Mouse (Mus musculus) c-Kit-negative CD71-positive TER-119-positive erythroid progenitor cells, embryonic 14.5 days (primary cell): Measurements from ENCODE around the gene Gm49661.

Source experiments
- DNase-seq: peaks from one replicate; pipeline ENCODE4 v3.0.0-alpha.2; 2013; ENCODE audit warnings: low read depth, low spot score

The Gm49661 gene

DNA sequence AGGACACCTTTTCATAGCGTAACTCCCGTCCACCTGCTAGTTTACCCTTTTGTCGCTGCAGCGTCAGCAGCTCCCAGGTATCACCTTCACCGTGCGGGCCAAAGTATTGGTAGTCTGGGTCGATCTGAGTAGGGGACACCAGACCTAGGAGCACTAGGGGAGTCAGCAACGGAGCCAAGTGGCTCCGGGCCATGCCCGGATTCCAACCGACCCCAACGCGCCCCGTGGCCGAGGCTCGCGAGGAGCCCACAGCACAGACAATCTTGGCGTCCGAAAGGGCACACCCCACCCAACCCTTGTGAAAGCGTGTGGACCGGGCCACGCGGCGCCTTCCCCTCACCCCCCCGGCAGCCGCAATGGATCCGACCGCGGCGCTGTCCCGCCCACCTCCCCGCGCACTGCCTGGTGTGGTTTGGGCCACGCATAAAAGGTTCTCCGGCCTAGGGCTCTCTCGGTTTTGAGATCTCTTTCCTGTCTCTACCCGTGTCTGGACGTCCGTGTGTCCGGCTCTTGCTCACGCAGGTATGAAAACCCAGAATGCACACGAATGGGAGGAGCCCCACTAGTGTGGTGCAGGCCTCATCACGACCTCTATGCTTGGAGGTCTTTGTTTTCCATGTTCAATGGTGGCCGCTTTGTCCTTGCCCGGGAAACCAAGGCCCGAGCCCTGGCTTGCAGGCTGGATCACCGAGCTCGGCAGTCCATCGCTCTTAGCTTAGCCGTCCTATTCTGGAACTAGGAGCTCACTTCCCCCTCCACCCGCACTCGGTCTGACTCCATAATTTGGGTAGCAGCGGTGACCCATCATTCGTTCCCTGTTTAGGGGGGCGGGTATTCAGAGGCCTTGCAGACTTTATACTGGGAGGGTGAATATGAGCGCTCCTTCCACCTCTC lies at the start of gene Gm49661, which contains the start of the genes Prdx2 and Rnaseh2a:
TSS of gene Gm49661 (minus strand) at position 193 of the 894 bp plus-strand sequence.
TSS of gene Prdx2 (plus strand) at position 347 of the 894 bp plus-strand sequence.
TSS of gene Rnaseh2a (minus strand) at position 527 of the 894 bp plus-strand sequence.
- peak; percentile 86 for DNase-seq

DNA sequence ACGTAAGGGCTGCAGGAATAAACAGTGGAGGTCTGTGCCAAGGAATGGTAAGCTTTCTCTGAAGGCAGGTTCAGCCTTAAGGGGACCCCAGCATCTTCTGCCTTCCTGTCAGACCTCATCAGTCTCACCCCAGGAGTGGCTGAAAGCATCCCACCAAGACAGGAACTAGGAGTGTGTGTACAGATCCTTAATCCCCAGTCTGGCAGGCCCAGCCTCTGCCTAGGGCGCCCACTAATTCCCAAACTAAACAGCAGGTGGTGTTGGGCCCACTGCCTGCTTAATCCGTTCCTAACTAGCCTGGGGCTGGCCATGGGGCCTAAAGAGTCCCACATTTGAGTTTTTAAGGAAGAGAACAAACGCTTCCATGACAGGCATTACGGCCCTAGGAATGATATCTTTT lies 48.0 kb upstream of the Gm49661 start:
- DNase-seq, result no peak

DNA sequence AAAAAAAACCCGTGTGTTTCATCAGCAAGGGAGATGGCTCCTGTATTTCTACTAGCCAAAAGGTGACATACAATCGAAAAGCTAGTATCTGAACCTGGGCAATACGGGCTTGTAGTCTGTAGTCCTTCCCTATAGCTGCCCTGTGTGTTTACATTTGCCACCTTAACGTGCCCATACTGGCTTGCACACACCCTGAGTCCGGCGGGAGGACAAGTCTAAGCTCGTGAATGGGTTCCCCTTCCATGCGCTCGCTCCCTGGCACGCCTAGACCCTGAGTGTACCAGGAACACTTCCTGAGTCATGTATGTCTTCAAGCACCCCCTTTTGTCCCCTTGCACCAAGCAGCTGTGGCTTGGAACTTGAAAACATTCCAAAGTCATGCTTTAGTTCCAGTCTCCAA lies 47.5 kb upstream of the Gm49661 start:
- no peak for DNase-seq

DNA sequence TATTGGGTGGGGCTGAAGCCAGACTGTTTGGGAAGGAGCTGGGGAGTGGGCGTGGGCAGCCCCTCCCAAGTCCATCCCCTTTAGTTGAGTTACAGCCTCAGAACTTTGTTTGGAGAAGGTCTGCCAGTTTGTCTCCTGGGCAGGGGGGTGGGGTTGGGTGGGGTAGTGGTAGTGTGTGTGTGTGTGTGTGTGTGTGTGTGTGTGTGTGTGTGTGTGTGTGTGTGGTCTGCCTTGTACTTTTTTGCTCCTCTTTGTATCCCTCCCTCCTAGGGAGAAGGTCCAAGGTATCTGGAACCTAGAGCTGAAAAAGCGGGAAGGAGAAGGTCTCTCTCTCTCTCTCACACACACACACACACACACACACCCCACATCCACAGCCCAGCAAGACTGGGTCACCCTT lies 45.2 kb upstream of the Gm49661 start, which contains the start of gene Best2:
TSS of gene Best2 (minus strand) at position 101 of the 400 bp plus-strand sequence.
- DNase-seq, result no peak

DNA sequence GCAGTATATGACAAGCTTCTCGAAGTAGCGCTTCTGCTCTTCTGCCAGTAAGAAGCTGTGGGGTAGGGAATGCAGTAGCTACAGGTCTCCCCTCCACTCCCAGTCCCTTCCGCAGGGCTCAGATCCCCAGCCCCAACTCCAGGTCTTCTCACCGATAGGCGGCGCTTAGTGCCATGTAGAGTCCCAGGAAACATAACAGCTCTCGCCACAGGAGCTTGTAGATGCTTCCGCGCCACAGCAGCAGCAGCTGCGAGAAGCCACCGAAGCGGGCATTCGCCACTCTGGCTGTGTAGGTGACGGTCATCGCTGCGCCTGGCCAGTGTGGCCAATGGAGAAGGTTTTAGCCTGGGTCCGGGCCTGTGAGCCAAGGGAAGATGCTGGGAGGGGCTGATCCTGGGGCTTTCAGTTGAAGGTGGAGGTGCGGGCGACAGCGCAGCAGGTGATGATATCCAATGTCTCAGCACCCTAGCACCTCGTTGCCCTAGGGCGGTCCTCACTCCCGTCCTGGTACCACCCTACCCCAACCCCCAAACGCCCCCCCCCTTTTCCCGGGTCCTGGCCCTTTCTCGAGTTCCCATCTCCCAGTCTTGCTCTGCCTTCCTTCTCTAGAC lies 44.1 kb upstream of the Gm49661 start:
- no peak for DNase-seq

DNA sequence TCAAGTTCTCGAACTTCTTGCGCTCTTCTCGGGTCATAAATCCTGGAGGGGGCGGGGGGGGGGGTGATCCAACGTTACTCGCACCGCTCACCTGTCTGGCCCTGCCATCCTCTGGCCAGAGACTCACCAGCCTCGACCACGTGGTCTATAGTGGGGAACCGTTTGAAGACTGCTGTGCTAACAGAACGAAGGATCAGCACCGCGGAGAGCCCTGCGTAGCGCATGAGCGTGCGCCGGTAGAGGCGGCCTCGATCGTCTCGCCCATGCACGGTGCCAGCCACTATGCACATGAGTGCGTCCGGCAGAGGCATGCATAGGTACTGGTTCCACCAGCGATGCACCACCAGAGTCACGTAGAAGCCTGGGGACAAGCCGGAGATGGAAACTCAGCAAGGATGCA lies 42.0 kb upstream of the Gm49661 start:
- no peak for DNase-seq

DNA sequence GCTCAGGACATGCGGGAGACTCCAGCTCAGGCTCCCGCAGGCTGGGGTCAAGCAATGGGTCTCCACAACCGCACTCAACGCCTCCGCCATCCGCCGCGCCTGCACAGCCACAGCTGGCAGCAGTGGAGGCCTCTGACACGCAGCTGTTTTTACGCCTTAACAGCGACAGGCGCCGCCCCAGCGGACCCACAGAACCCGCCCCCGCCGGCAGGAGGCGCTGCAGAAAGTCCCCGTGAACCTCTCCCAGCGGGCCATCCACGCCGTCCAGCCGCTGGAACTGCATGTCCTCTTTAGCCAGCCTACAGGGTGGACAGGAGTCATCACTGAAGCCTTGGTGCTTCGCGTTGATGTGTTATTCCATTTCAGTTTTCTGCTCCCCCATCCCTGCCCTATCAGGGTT lies 38.5 kb upstream of the Gm49661 start:
- no peak for DNase-seq

DNA sequence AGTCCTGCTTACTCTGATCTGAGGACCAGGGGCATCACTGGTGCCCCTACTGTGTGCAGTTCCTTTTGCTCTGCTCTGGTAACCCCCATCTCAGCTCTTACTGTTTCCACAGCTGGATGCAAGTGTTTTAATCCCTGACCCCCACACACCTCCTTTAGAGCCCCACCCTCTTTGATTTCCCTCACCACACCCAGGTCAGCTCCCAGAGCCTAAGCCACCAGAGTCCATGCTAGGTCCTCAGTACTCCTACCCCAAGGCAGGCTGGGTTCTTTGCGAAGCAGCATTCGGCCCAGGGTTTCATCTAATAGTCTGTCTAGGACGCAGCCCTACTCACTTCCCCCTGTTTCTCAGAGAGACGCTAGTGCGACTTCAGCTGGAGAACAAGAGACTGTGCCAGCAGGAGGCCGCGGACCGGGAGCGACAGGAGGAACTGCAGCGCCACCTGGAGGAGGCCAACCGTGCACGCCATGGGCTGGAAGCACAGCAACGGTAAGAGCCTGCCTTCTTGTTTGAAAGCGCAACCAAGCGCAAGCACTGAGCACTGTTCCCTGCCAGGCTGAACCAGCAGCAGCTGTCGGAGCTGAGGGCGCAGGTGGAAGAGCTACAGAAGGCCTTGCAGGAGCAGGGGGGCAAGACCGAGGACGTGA lies 28.5 kb upstream of the Gm49661 start:
- peak; percentile 65 for DNase-seq

DNA sequence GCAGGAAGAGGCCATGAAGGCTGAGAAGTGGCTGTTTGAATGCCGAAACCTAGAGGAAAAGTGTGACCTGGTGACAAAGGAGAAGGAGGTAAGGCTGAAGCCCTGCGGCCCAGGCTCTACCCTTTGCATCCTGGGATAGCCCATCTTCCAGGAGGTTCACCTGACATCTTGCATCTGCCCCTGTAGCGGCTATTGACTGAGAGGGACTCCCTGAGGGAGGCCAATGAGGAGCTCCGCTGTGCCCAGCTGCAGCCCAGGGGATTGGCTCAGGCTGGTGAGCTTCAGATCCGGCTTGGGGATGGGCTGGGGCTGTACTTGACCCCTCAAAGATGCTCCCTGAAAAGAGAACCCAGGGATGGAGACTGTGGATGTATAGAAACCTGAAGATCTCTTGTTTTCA lies 27.7 kb upstream of the Gm49661 start:
- no peak for DNase-seq

DNA sequence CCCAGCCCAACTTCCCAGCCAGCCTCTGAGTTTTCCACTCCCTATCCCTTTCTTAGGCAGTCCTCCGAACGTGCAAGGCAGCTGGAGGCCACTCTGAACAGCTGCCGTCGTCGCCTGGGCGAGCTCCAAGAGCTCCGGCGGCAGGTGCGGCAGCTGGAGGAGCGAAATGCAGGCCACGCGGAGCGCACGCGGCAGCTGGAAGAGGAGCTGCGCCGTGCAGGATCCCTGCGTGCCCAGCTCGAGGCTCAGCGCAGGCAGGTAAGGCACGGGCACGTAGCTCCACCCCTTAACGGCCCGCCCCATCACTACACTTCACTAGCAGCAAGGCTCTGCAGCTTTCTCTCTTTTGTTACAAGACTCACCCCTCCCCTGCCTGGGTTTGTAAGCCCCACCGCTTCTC lies 26.4 kb upstream of the Gm49661 start:
- no peak for DNase-seq

DNA sequence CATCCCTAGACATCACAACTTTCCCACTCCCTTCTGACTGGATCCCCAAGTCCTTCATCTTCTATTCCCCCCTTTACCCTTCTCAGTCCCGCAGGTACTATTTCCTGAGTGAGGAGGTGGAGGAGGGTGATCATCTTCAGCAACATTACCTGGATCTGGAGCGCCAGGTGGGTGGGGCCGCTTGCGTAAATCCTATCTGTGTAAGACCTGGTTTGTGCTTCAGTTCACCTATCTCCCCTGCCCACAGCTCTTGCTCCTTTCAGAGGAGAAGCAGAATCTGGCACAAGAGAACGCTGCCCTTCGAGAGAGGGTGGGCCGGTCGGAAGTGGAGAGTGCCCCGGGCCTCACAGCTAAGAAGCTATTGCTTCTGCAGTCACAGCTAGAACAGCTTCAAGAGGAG lies 25.1 kb upstream of the Gm49661 start:
- DNase-seq, result no peak

DNA sequence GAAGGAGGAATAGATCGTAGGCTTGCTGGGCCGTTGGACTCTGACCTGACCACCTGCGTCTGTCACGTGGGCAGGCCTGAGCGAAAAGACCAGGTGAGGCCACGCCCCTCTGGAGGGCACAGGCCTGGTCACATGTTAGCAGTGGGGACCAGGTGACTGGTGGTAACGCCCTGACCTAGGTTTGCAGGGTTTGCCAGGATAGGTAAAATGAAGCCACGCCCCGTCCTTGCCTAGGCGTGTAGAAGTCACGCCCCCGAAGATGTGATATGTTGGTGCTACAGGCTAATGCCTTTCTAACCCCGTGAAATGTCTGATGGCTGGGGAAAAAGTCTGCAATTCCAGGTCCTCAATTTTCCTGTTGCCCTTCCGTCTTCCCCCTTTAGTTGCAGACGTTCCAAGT lies 21.6 kb upstream of the Gm49661 start:
- DNase-seq, result no peak

DNA sequence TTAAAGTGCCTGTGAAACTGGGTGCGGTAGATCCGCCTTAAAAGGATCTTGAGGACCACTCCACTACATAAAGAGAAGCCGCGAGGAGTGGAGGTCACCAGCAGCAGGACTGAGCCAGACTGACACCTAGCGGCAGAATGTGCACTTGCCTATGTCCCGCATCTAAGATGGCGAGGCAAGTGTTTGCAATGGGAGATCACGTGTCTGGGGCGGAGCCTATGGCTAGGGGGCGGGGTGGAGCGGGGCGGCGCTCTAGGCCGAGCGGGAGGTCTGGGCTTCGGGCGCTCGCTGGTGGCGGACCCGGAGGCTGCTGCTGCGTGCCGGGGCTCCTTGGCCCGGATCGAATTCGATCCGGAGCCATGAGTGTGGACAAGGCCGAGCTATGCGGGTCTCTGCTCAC lies 21.1 kb upstream of the Gm49661 start, which contains the start of gene Hook2:
TSS of gene Hook2 (plus strand) at position 255 of the 400 bp plus-strand sequence.
- DNase-seq, result peak; percentile 99

DNA sequence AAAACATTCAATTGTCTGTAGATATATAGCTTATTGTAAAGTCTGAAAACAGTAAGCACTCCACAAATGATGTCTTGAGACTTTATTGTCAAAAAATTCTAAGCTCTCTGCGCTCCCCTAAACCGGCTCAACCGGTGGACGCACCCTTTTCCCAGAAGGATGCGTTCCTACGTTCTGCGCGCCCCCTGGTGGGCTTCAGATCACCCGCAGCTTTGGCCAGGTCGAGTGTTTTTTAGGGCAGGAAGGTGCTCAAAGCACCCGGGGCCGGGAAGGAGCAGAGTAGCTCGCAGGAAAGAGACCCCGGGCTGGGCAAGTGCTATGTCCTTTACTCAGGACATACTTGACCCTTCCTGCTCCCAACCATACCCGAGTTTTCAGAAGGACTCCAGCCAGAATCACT lies 20.6 kb upstream of the Gm49661 start:
- DNase-seq, result peak; percentile 94

DNA sequence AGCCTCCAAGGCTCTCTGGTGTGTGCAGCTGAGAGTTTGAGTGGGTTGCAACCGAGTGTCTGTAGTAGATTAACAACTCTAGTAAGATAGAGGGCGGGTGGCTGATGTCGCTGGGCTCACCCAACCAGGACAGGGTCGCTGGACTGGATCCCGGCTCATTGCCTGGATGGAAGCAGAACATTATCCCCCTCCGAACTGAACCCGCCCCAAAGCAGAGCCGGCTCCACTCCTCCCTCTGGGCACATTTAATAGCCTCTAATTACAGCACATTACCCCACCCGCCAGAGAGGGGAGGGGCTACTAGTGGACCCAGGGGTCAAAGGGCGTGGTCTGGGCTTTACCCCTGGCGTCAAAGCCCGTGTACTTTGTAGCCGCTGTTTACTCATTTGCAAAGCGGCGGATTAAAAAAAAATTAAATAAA lies 20.1 kb upstream of the Gm49661 start:
- no peak for DNase-seq

DNA sequence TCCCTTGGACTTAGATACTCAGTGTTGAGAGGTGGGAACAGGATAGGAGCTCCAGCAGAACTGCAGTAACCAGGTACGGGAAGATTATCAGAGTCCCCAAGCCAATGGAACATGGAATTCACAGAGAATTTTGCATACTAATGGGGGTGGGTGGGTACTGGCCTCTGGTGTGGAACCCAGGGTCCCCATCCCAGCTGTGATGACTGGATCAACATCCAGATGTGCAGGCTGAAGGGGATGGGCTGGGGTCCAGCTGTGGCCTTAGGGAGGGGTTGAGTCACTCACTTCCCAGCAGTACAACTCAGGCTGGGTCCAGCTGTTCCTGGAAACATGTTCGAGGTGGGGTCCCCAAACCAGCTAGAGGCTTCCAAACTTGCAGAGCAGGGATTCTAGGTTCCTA lies 18.7 kb upstream of the Gm49661 start:
- DNase-seq, result no peak

DNA sequence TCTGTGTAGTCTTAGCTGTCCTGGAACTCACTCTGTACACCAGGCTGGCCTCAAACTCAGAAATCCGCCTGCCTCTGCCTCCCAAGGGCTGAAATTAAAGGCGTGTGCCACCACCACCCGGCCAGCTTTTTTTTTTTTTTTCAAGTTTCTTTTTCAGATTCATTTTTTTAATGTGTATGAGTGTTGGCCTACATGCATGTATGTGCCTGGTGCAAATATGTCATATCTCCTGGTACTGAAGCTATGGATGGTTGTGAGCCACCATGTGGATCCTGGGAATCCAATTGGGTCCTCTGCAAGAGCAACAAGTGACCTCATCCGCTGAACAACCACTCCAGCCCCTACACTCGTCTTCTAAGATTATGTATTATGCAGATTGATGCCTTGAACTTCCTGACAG lies 18.2 kb upstream of the Gm49661 start:
- DNase-seq, result no peak

DNA sequence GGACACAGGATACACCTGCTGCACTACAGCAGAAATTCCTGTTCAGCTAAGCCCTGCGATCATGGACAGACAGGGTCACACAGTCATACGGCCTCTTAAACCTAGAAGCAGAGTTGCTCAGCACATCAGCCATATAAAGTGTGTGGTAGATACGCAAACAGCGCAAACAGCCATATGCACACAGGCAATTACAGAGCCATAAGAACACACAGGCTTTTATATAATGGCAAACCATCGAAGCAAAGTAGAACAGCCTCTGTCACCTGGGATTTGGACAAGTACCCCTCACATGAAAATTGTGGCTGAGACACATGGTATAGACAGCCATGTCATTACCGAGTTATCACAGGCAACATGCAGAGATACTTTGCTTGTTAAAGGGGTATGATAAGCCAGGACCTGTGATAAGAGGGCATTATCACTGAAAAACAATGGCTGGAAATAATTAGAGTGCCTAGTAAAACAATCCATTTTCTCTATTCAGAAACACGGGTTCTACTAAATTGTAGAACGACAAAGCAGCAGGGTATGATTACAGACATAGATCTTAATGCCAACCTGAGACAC lies 17.2 kb upstream of the Gm49661 start:
- DNase-seq, result no peak

DNA sequence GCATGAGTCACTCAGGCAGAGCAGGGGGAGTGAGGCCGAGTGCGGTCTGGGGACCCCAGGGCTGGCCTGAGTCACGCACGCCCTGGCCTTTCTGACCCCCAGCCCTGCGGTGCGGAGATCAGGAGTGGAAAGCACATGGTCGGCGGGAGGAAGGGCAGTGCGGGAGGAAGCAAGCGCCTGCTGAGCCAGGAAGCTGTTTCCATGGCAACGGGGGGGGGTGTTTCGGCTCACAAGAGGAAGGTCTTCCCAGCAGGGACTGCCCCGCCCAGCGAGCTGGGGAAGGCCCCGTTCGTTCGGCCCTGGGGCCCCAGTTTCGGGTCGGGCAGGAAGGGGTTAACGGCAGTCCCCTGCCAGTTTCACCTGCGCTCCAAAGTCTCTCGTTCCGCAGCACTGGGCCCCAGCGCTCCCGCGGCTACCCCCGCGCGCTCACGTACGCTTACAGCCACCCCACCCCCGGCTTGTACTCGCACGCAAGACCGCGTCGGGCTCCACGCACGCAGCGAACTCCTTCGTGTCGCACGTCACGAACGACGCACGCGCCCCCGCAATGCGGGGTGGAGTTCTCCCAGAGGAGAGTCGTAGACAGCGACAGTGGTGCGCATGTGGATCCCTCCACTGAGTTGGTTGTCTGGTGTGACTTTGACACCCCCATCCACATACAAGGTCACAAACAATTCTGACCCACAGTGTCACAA lies 16.6 kb upstream of the Gm49661 start:
- DNase-seq, result no peak

DNA sequence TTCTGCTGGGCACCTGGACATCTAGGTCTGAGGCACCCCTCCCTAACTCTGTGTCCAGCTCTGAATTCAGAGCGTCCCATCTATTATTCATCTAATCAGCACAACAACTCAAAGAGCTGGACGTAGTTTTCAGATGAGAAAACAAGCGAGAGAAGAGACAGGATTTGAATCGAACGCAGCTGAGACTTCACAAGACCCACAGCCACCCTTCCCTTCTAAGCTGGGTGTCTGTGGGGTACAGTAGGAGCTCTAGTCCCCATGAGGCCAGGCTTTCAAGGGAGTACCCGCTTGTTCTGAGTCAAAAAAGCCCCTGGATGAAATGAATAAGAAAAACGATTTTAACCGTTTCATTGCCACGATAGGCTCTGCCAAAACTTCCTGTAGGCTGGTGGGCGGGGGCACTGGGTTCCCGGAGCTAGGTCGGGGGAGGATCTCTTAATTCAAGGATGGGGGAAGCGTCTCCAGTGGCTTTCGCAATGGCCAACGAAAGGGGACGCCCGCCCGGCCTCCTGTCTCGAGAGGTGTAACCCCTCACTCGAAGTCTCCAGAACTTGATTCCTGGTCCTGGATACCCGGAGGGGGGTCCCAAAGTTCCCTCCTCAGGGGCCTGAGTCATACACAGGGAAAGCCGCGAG lies 15.9 kb upstream of the Gm49661 start:
- no peak for DNase-seq
